Mouse (Mus musculus) embryo, embryonic 10.5 days (tissue): ENCODE data around the gene Plekhg6.
A peak's percentile ranks its signal among the peaks of the same experiment; 100 is the strongest.

ENCODE experiments used
- DNase-seq: peaks from one replicate; pipeline ENCODE4 v3.0.0-alpha.2; 2015; ENCODE audit warnings: low spot score

Plekhg6 gene

GRCm38 (mm10) chr6:125380372-125381360, at the start of gene Plekhg6:
Plekhg6 (minus strand) TSS chr6:125380793.
- DNase-seq: no peak

GRCm38 (mm10) chr6:125429741-125430140, 49.1 kb upstream of the Plekhg6 start:
- no peak for DNase-seq

GRCm38 (mm10) chr6:125426383-125427360, 46.1 kb upstream of the Plekhg6 start:
- peak; percentile 92 for DNase-seq

- no peak for DNase-seq
Observed at GRCm38 (mm10) chr6:125425205-125426090, 44.9 kb upstream of the Plekhg6 start.

- DNase-seq: no peak
Observed at GRCm38 (mm10) chr6:125424156-125424555, 43.6 kb upstream of the Plekhg6 start.

GRCm38 (mm10) chr6:125423507-125423906, 42.9 kb upstream of the Plekhg6 start:
- DNase-seq: no peak

- DNase-seq: no peak
Observed at GRCm38 (mm10) chr6:125423099-125423498, 42.5 kb upstream of the Plekhg6 start.

GRCm38 (mm10) chr6:125422051-125422822, 41.6 kb upstream of the Plekhg6 start:
- DNase-seq: peak; percentile 87

GRCm38 (mm10) chr6:125420458-125421063, 40.0 kb upstream of the Plekhg6 start:
- DNase-seq: no peak

GRCm38 (mm10) chr6:125418744-125419143, 38.2 kb upstream of the Plekhg6 start:
- DNase-seq: peak; percentile 96

GRCm38 (mm10) chr6:125413326-125413725, 32.7 kb upstream of the Plekhg6 start:
- no peak for DNase-seq

- DNase-seq: no peak
Observed at GRCm38 (mm10) chr6:125411661-125412060, 31.1 kb upstream of the Plekhg6 start.

GRCm38 (mm10) chr6:125410995-125411547, 30.5 kb upstream of the Plekhg6 start:
- DNase-seq: no peak

- DNase-seq: no peak
Observed at GRCm38 (mm10) chr6:125410551-125410950, 30.0 kb upstream of the Plekhg6 start.

GRCm38 (mm10) chr6:125407657-125408056, 27.1 kb upstream of the Plekhg6 start:
- DNase-seq: no peak

- no peak for DNase-seq
Observed at GRCm38 (mm10) chr6:125407224-125407623, 26.6 kb upstream of the Plekhg6 start.

GRCm38 (mm10) chr6:125405461-125406382, 25.1 kb upstream of the Plekhg6 start:
- DNase-seq: no peak

- DNase-seq: no peak
Observed at GRCm38 (mm10) chr6:125389853-125390252, 9.3 kb upstream of the Plekhg6 start.

- no peak for DNase-seq
Observed at GRCm38 (mm10) chr6:125386080-125386479, 5.5 kb upstream of the Plekhg6 start.
